Mouse (Mus musculus) left cerebral cortex, postnatal 14 days (tissue): ENCODE measurements around the gene Arpin. TPM values are rescaled to one million over a fixed set of nuclear protein-coding genes. Genes with fewer than 3 reads are reported as not detected.

Source experiments
- DNase-seq, 2 experiments: peaks; one replicate each; pipeline ENCODE4 v3.0.0; 2021 to 2022; ENCODE audit warnings: low spot score in 2 of 2, mixed read lengths in 1 of 2
- intact Hi-C: fragments of 180-260 bp; cut with DNase I; formaldehyde crosslinking; loops from one replicate; pipeline ENCODE4 v1.15.1; 2025
- microRNA-seq, 2 experiments: library from miRNA; unstranded; fragments of <30 nt; microRNA quantifications; one replicate each; pipeline ENCODE4 v1.2.0; 2022
- total RNA-seq, 2 experiments: library from RNA; stranded (reverse); gene quantifications; 2 replicates each; pipeline ENCODE4 v1.2.3; 2021

Gene Arpin
- total RNA-seq, 2 experiments from 2014 or later = 9.6 to 10.4 TPM

GRCm38 (mm10) chr7:79900753-79901152 lies 34.4 kb downstream of the Arpin start:
- intact Hi-C loops = no loop called here
- no peak for DNase-seq

- DNase-seq = no peak
- intact Hi-C loops = no loop called here
Measured at GRCm38 (mm10) chr7:79895225-79895624, 39.9 kb downstream of the Arpin start.

- intact Hi-C loops = no loop called here
- DNase-seq = no peak
Measured at GRCm38 (mm10) chr7:79894790-79895189, 40.4 kb downstream of the Arpin start.

- DNase-seq = no peak
- intact Hi-C loops = no loop called here
Measured at GRCm38 (mm10) chr7:79892576-79893428, 42.4 kb downstream of the Arpin start.

GRCm38 (mm10) chr7:79890436-79891221 lies 44.5 kb downstream of the Arpin start:
- DNase-seq = no peak
- intact Hi-C loops = no loop called here

GRCm38 (mm10) chr7:79888603-79889002 lies 46.6 kb downstream of the Arpin start:
- intact Hi-C loops = no loop called here
- no peak for DNase-seq

- intact Hi-C loops = no loop called here
- no peak for DNase-seq
Measured at GRCm38 (mm10) chr7:79883613-79884334, 51.4 kb downstream of the Arpin start.

- intact Hi-C loops = no loop called here
- DNase-seq = no peak
Measured at GRCm38 (mm10) chr7:79881901-79882300, 53.3 kb downstream of the Arpin start.

- DNase-seq = no peak
Measured at GRCm38 (mm10) chr7:79880998-79881397, 54.2 kb downstream of the Arpin start.

GRCm38 (mm10) chr7:79880033-79880432 lies 55.1 kb downstream of the Arpin start:
- DNase-seq = no peak
- intact Hi-C loops = no loop called here

More at GRCm38 (mm10) chr7:79880998-79881397, 54.2 kb downstream of the Arpin start:
- intact Hi-C loops = no loop called here

- intact Hi-C loops = no loop called here
- DNase-seq = no peak
Measured at GRCm38 (mm10) chr7:79878455-79879025, 56.6 kb downstream of the Arpin start.

Small RNA genes within 50 kb of the gene (microRNA-seq; reads per million reads assigned to microRNA genes)
- gene Gm24541 = 0 reads per million in 2 experiments

Other genes starting within 250 kb of the Arpin start
- 1 to 10 TPM; 1.9 to 2.4 TPM for gene Kif7, start 219.6 kb downstream of the Arpin start, total RNA-seq
- not detected for gene Plin1, start 202.5 kb downstream of the Arpin start, total RNA-seq
- gene Pex11a, start 192.2 kb downstream of the Arpin start, total RNA-seq = 1 to 10 TPM; 8.2 to 8.7 TPM
- not detected for gene Wdr93, start 192.2 kb downstream of the Arpin start, total RNA-seq
- gene Mesp1, start 141.6 kb downstream of the Arpin start, total RNA-seq = under 1 TPM; 0.37 to 0.78 TPM
- gene Mesp2, start 124.6 kb downstream of the Arpin start, total RNA-seq = 1 to 10 TPM; 1.3 to 1.8 TPM
- 1 to 10 TPM; 8.0 to 9.2 TPM for gene Anpep, start 74.3 kb downstream of the Arpin start, total RNA-seq
- 10 to 100 TPM; 37.0 to 40.3 TPM for gene Ap3s2, start 14.7 kb downstream of the Arpin start, total RNA-seq
- gene Zfp710, start 89.5 kb upstream of the Arpin start, total RNA-seq = 10 to 100 TPM; 15.7 to 16.0 TPM
- gene Idh2, start 180.0 kb upstream of the Arpin start, total RNA-seq = 10 to 100 TPM; 48.1 to 50.3 TPM